Mouse (Mus musculus) small intestine, adult 2 months (tissue): ENCODE measurements around the gene Adamtsl1.

Source experiments
- CTCF ChIP-seq: fragments of 200-500 bp; IDR thresholded peaks from 2 replicates; pipeline ENCODE4 v1.5.1; 2012; ENCODE audit warnings: low read depth, mild to moderate bottlenecking, control low read depth, inconsistent platforms, low read length, moderate library complexity, mixed read lengths; ENCODE audit not compliant: insufficient replicate concordance, insufficient read length; ENCODE audit errors: extremely low read depth
- POLR2A ChIP-seq: fragments of 200-500 bp; IDR thresholded peaks from 2 replicates; pipeline ENCODE4 v1.6.1; 2012; ENCODE audit warnings: low read depth, mild to moderate bottlenecking, control low read depth, inconsistent platforms, low read length, moderate library complexity

DNA sequence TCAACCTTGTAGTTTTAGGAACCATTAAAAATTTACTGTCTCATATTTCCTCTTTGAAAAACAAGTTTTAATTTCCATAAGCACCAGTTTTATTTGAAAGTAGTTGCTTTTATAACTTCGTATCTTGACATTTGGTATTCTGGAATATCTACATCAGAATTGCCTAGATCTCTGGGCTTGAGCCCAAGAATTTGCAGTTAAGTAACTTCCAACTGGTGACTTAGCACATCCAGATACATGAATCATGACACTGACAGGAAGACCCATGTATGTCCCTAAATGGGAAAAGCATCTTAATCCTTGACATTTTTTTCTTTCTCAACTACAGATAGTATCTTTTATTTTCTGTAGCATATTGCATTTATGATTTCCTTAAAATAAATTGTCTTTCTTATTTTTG lies 713.1 kb downstream of the Adamtsl1 start:
- TF ChIP-seq CTCF, result no peak
- TF ChIP-seq POLR2A, result no peak
